Mouse (Mus musculus): ENCODE results near the gene Mta1.

Mta1 gene

DNA sequence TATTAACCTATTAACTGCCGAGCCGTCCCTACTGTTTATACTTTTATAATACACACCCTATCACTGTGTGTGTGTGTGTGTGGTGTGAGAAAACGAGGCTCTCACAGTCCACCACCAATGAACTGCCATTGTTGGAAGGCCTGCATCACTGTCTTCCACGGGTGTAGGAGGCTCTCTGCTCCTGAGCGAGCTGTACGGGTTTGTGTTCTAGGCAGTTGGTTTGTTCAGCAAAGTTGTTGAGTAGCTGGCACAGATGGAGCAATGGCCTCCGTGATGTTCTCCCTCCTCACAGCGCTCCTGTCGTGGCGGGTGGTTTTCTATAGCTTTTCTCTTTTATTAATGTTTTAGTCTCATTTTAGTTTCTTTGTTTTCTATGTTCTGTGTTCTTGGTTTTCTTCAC, 11.7 kb downstream of the Mta1 start:
- no peak for TF ChIP-seq POU5F1 (IDR thresholded peaks at IDR 0.05; ENCODE audit: borderline replicate concordance, low read length)
- no peak for TF ChIP-seq CTCF (conservative IDR thresholded peaks at IDR 0.05; ENCODE audit: low read length)
- no peak for TF ChIP-seq NANOG (IDR thresholded peaks at IDR 0.05; ENCODE audit: borderline replicate concordance, low read length)
- no peak overlapping the region for H3K4me3 ChIP-seq (replicated peaks; ENCODE audit: low read length)
- H3K4me1 ChIP-seq (replicated peaks; ENCODE audit: low read depth, low read length): peaks cover 91% of the 10 kb centered on the region
- H3K36me3 ChIP-seq (ENCODE audit: insufficient read depth, low read length): peaks cover 50% of the 10 kb centered on the region
- H3K27me3 ChIP-seq (ENCODE audit: insufficient read depth, low read length): no peaks in the 10 kb centered on the region
- no peaks in the 10 kb centered on the region for H3K9me3 ChIP-seq (ENCODE audit: low read length)

DNA sequence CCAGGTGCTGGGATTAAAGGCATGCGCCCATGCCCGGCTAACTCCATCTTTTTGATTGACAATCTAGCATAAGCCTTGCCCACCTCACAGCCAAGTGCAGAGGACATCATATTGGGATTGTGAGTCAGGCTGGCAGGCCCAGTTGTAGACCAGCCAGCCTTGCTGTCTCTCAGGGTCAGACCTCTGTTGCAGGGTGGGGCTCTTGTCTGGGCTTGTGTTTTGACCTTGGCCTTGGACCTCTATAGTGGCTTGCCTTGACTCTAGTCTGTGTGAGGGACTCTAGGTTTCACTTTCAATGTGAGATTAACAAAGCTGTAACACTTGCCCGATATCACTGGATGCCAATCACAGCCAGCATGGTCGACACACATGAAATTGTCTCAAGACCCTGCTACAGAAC, 16.1 kb downstream of the Mta1 start:
- Histone ChIP-seq H3K36me3 (ENCODE audit: insufficient read depth, low read length) (peaks cover 71% of the 10 kb centered on the region), H3K27me3 (ENCODE audit: insufficient read depth, low read length) (no peaks in the 10 kb centered on the region)

DNA sequence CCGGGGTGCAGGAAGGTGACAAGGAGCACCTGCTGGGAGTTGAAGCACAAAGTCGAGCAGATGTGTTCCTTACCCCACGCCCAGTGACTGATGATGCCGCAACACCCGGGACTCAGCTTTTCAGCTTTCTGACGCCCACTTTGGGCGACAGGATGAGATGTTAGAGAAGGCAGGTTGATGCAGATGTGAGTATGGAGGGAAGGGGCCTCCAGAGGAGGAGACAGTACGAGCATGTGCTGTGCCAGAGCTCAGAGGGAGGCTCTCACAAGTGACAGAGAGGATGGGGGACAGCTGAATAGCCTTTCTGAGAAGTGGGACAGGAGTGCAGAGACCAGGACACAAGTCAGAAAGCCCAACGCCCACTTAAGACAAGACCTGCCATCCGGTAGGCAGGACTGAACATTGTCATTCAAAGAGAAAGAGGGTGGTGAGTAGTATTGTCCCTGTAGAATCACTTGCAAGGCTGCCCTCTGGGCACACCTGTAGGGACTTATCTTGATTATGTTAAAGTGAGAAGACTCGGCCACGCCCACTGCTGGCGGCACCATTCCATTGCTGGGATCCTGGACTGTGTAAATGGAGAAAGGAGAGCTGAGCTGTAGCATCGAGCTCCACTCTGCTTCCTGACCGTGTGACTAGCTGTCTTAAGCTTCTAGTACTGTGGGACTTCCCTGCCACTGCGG, 16.9 kb downstream of the Mta1 start:
- peak overlapping the region; percentile 49 for H3K4me3 ChIP-seq (replicated peaks; ENCODE audit: low read length)
- H3K9me3 ChIP-seq (ENCODE audit: low read length): no peaks in the 10 kb centered on the region
- peaks cover 96% of the 10 kb centered on the region for H3K4me1 ChIP-seq (replicated peaks; ENCODE audit: low read depth, low read length)
- H3K36me3 ChIP-seq (ENCODE audit: insufficient read depth, low read length): peaks cover 79% of the 10 kb centered on the region
- TF ChIP-seq NANOG (IDR thresholded peaks at IDR 0.05; ENCODE audit: borderline replicate concordance, low read length) (no peak), CTCF (conservative IDR thresholded peaks at IDR 0.05; ENCODE audit: low read length) (no peak), POU5F1 (IDR thresholded peaks at IDR 0.05; ENCODE audit: borderline replicate concordance, low read length) (no peak)
- H3K27me3 ChIP-seq (ENCODE audit: insufficient read depth, low read length): no peaks in the 10 kb centered on the region

More for the DNA sequence above, 16.1 kb downstream of the Mta1 start:
- peak overlapping the region; percentile 49 for H3K4me3 ChIP-seq (replicated peaks; ENCODE audit: low read length)
- H3K9me3 ChIP-seq (ENCODE audit: low read length): no peaks in the 10 kb centered on the region
- peaks cover 96% of the 10 kb centered on the region for H3K4me1 ChIP-seq (replicated peaks; ENCODE audit: low read depth, low read length)
- TF ChIP-seq NANOG (IDR thresholded peaks at IDR 0.05; ENCODE audit: borderline replicate concordance, low read length): no peak
- no peak for TF ChIP-seq POU5F1 (IDR thresholded peaks at IDR 0.05; ENCODE audit: borderline replicate concordance, low read length)
- no peak for TF ChIP-seq CTCF (conservative IDR thresholded peaks at IDR 0.05; ENCODE audit: low read length)

DNA sequence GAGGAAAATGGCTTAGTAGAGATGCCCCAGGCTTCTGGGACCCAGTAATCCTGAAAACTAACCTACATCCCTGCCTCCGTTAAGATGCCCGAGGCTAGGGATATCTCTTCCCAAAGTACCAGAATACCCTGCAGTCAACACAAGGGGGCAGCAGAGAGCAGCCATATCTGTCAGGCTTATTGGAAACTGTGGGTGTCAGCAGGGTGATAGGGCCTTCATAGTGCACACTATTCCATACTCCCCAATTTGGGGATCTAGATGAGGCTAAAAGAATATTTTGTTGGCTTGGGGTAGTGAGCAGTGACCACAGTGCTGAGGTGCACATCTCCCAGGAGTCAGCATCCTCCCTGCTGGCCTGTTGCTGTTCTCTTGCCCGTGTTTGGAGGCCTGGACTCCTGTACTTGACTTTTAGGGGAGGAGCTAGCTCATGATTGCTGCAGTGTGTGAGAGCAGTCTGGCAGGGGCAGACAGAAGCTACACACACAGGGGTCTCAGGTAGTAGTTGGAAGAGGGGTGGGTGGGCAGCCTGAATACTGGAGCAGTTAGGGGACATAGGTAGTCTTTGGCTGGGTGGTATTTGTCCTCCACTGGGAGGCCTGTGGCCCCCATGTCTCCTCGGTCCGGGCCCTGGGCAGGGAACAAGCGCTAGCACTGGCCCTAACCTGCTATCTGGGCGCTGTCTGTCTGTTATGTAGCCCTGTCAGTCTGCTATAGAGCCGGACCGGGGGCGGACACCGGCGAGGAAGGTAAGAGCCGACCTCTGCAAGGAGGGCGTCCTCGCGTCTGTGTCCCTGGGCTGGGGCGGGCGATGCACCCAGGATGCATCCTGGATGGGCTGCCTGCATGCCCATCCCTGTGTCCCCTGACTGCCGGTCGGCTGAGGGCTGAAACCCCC, 21.7 kb downstream of the Mta1 start:
- H3K9me3 ChIP-seq (ENCODE audit: low read length): no peaks in the 10 kb centered on the region
- H3K4me1 ChIP-seq (replicated peaks; ENCODE audit: low read depth, low read length): peaks cover 61% of the 10 kb centered on the region
- peaks cover 97% of the 10 kb centered on the region for H3K36me3 ChIP-seq (ENCODE audit: insufficient read depth, low read length)
- H3K27me3 ChIP-seq (ENCODE audit: insufficient read depth, low read length): no peaks in the 10 kb centered on the region
- peak; percentile 97 for TF ChIP-seq CTCF (conservative IDR thresholded peaks at IDR 0.05; ENCODE audit: low read length)
- no peak for TF ChIP-seq NANOG (IDR thresholded peaks at IDR 0.05; ENCODE audit: borderline replicate concordance, low read length)
- TF ChIP-seq POU5F1 (IDR thresholded peaks at IDR 0.05; ENCODE audit: borderline replicate concordance, low read length): no peak
- no peak overlapping the region for H3K4me3 ChIP-seq (replicated peaks; ENCODE audit: low read length)

DNA sequence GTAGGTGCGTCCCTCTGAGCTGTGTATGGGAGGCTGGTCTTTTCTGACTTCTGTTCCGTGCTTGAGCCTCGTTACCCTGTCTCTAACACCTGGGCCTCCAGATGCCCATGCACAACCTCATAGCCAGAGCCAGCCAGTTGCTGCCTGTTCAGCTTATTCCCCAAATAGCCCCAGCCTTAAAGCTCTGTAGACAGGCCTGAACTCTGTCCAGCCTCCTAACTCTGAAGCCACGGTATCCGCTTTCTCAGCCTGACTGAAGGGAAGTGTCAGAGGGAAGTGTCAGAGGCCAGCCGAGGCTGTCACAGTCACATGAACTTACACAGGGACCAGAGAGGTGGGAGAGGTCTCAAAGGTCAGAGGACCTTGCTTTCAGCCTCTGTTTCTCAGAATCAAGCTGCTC, 26.6 kb downstream of the Mta1 start:
- no peak for TF ChIP-seq CTCF (conservative IDR thresholded peaks at IDR 0.05; ENCODE audit: low read length)
- Histone ChIP-seq H3K9me3 (ENCODE audit: low read length) (no peaks in the 10 kb centered on the region), H3K36me3 (ENCODE audit: insufficient read depth, low read length) (peaks cover 100% of the 10 kb centered on the region), H3K4me3 (replicated peaks; ENCODE audit: low read length) (no peak overlapping the region), H3K27me3 (ENCODE audit: insufficient read depth, low read length) (no peaks in the 10 kb centered on the region), H3K4me1 (replicated peaks; ENCODE audit: low read depth, low read length) (peaks cover 18% of the 10 kb centered on the region)

DNA sequence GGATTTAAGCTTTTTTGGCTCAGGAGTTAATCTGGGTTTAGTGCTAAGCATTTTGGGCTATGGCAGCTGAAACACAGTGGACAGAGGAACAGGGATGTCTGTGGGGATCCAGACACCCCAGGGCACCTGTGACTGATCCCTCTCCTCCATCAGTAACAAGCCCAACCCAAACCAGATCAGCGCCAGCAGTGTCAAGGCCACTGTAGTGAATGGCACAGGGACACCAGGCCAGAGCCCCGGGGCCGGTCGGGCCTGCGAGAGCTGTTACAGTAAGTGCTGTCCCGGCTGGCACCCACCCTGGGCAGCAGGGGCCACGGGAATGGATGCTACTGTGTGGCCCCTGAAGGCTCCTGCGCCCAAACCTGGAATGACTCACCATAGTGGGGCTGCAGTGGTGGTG, 32.7 kb downstream of the Mta1 start:
- TF ChIP-seq CTCF (conservative IDR thresholded peaks at IDR 0.05; ENCODE audit: low read length) (no peak), POU5F1 (IDR thresholded peaks at IDR 0.05; ENCODE audit: borderline replicate concordance, low read length) (no peak), NANOG (IDR thresholded peaks at IDR 0.05; ENCODE audit: borderline replicate concordance, low read length) (no peak)
- peaks cover 28% of the 10 kb centered on the region for H3K4me1 ChIP-seq (replicated peaks; ENCODE audit: low read depth, low read length)
- H3K4me3 ChIP-seq (replicated peaks; ENCODE audit: low read length): no peak overlapping the region
- no peaks in the 10 kb centered on the region for H3K27me3 ChIP-seq (ENCODE audit: insufficient read depth, low read length)
- peaks cover 100% of the 10 kb centered on the region for H3K36me3 ChIP-seq (ENCODE audit: insufficient read depth, low read length)
- H3K9me3 ChIP-seq (ENCODE audit: low read length): no peaks in the 10 kb centered on the region

DNA sequence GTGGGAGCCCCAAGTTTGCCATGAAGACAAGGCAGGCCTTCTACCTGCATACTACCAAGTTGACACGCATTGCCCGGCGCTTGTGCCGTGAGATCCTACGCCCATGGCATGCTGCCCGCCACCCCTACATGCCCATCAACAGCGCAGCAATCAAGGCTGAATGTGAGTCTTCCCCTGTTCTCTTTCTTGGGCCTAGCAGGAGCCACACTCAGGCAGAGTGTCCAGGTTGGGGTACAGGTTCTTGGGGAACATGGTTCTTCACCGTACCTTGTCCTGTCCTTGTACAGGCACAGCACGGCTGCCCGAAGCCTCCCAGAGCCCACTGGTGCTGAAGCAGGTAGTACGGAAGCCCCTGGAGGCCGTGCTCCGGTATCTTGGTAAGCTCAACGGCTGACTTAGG, 33.5 kb downstream of the Mta1 start:
- no peaks in the 10 kb centered on the region for H3K27me3 ChIP-seq (ENCODE audit: insufficient read depth, low read length)
- no peak overlapping the region for H3K4me3 ChIP-seq (replicated peaks; ENCODE audit: low read length)
- TF ChIP-seq POU5F1 (IDR thresholded peaks at IDR 0.05; ENCODE audit: borderline replicate concordance, low read length) (no peak), CTCF (conservative IDR thresholded peaks at IDR 0.05; ENCODE audit: low read length) (no peak), NANOG (IDR thresholded peaks at IDR 0.05; ENCODE audit: borderline replicate concordance, low read length) (no peak)
- H3K9me3 ChIP-seq (ENCODE audit: low read length): no peaks in the 10 kb centered on the region
- peaks cover 100% of the 10 kb centered on the region for H3K36me3 ChIP-seq (ENCODE audit: insufficient read depth, low read length)
- peaks cover 37% of the 10 kb centered on the region for H3K4me1 ChIP-seq (replicated peaks; ENCODE audit: low read depth, low read length)

DNA sequence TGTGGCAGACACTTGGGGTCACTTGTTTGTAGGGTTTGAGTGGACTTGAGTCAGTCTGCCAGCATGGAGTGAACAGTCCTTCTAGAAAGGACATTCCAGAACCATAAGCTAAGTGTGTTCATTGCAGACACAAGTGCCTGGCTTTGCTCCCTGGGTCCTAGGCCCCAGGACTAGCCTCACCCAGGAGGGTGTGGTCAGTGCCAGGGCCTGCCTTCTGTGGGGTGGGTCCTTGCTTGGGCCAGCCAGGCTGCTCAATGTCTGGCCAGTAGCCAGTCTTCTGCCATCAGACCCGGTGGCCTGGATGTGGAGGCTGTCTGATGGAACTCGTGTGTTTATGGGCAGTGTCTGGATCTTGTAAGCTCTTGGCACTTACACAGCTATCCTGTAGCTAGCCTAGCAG, 34.5 kb downstream of the Mta1 start:
- Histone ChIP-seq H3K9me3 (ENCODE audit: low read length) (no peaks in the 10 kb centered on the region), H3K36me3 (ENCODE audit: insufficient read depth, low read length) (peaks cover 100% of the 10 kb centered on the region), H3K4me1 (replicated peaks; ENCODE audit: low read depth, low read length) (peaks cover 39% of the 10 kb centered on the region), H3K4me3 (replicated peaks; ENCODE audit: low read length) (no peak overlapping the region), H3K27me3 (ENCODE audit: insufficient read depth, low read length) (no peaks in the 10 kb centered on the region)
- TF ChIP-seq NANOG (IDR thresholded peaks at IDR 0.05; ENCODE audit: borderline replicate concordance, low read length) (no peak), POU5F1 (IDR thresholded peaks at IDR 0.05; ENCODE audit: borderline replicate concordance, low read length) (no peak), CTCF (conservative IDR thresholded peaks at IDR 0.05; ENCODE audit: low read length) (no peak)
